Mouse (Mus musculus): ENCODE data around the gene Stim2. TPM values are rescaled to one million over a fixed set of nuclear protein-coding genes. Genes with fewer than 3 reads are reported as not detected.

Stim2 gene
- polyA plus RNA-seq, 1 experiment from 2014 or later = 22.6 TPM

DNA sequence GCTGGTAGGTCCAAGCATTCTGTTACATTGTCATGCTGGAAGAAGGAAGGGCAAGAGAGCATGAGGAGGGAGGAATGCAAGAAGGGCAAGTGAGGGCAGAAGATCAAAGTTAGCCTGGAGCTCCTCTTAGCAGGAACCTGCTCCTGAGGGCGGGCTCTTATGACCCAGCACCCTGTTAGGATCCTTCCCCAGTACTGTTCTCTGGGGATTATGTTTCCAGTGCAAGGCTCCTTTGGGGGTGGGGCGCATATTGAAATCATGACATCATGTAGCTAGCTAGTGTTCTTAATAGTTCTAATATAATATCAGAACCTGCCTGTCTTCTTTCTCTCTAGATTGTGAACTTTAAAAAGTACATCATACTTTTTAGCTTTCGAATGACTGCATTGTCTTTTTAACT lies 52.8 kb downstream of the Stim2 start:
- Histone ChIP-seq H3K27ac (no peak overlapping the region), H3K4me1 (0 out of 2 replicates have a peak, but pooled peaks cover 3% of the 10 kb centered on the region), H3K4me3 (no peak overlapping the region), H3K27me3 (no peaks in the 10 kb centered on the region), H3K9ac (no peak overlapping the region), H3K36me3 (peaks cover 9% of the 10 kb centered on the region), H3K4me2 (no peak overlapping the region), H3K9me3 (no peaks in the 10 kb centered on the region)
- ATAC-seq (ENCODE audit: insufficient number of reproducible peaks, low FRiP score, low TSS enrichment, low read depth) = no peak
- 93% methylated on average over 3 of the region's 3 CpGs for WGBS

DNA sequence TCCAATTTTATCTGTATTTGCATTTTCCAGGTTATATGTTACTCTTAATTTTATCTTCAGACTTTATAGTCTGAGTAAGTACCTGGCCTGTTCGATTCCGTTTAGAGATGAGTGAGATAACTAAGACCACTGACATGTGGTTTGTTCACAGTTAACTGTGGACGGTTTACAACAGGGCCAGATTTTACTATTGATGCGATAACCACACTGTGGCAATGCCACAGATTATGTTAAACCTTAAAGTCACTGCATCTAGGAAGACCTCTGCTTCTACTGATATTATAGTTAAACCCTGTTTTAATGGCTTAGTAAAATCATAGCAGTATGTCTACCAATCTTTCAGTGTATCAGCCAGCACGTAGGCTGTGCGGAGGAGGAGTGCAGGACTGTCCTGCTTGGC lies 53.9 kb downstream of the Stim2 start:
- Histone ChIP-seq H3K9me3 (no peaks in the 10 kb centered on the region), H3K27me3 (no peaks in the 10 kb centered on the region), H3K36me3 (peaks cover 9% of the 10 kb centered on the region), H3K4me3 (no peak overlapping the region), H3K4me2 (no peak overlapping the region), H3K9ac (no peak overlapping the region), H3K27ac (no peak overlapping the region), H3K4me1 (0 out of 2 replicates have a peak, but pooled peaks cover 3% of the 10 kb centered on the region)
- WGBS = 73% methylated on average over 6 of the region's 6 CpGs
- ATAC-seq (ENCODE audit: insufficient number of reproducible peaks, low FRiP score, low TSS enrichment, low read depth) = no peak

GRCm38 (mm10) chr5:54053673-54054366 lies 55.5 kb downstream of the Stim2 start:
- no peak overlapping the region for H3K4me2 ChIP-seq
- no peak overlapping the region for H3K4me3 ChIP-seq
- H3K27me3 ChIP-seq = no peaks in the 10 kb centered on the region
- 0 out of 2 replicates have a peak, but pooled peaks cover 3% of the 10 kb centered on the region for H3K4me1 ChIP-seq
- no peak overlapping the region for H3K9ac ChIP-seq
- H3K9me3 ChIP-seq = no peaks in the 10 kb centered on the region
- 84% methylated on average over 7 of the region's 7 CpGs for WGBS
- H3K36me3 ChIP-seq = peaks cover 9% of the 10 kb centered on the region
- no peak overlapping the region for H3K27ac ChIP-seq
- no peak for ATAC-seq (ENCODE audit: insufficient number of reproducible peaks, low FRiP score, low TSS enrichment, low read depth)

- no peak for ATAC-seq (ENCODE audit: insufficient number of reproducible peaks, low FRiP score, low TSS enrichment, low read depth)
- no peak overlapping the region for H3K4me2 ChIP-seq
- no peaks in the 10 kb centered on the region for H3K27me3 ChIP-seq
- peaks cover 9% of the 10 kb centered on the region for H3K36me3 ChIP-seq
- no peaks in the 10 kb centered on the region for H3K9me3 ChIP-seq
- H3K27ac ChIP-seq = no peak overlapping the region
- H3K4me3 ChIP-seq = no peak overlapping the region
- no peaks in the 10 kb centered on the region for H3K4me1 ChIP-seq
- H3K9ac ChIP-seq = no peak overlapping the region
- WGBS = 87% methylated on average over 6 of the region's 6 CpGs
These were observed 58.0 kb downstream of the Stim2 start for GRCm38 (mm10) chr5:54056266-54056665.

DNA sequence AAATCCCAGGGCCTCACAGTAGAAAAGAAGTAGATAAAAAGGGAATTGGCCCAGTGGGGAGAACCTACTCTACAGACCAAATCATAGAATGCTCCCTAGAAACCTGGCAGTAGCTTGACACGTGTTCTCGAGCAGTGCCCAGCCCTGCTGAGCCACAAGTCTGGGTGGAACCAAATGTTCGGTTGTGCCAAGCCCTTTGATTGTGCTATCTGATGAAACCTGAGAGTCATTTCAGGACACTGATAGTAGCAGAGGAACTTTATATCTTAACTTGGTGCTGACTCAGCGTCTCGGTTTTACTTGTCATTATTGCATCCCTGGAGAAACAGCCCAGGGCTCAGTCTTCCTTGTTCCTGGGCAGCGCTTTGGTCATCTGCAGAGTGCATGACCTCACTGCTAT lies 61.7 kb downstream of the Stim2 start:
- Histone ChIP-seq H3K4me1 (no peaks in the 10 kb centered on the region), H3K4me3 (no peak overlapping the region), H3K36me3 (peaks cover 5% of the 10 kb centered on the region), H3K27ac (no peak overlapping the region), H3K9me3 (no peaks in the 10 kb centered on the region), H3K4me2 (no peak overlapping the region), H3K9ac (no peak overlapping the region), H3K27me3 (no peaks in the 10 kb centered on the region)
- 79% methylated on average over 6 of the region's 6 CpGs for WGBS
- ATAC-seq (ENCODE audit: insufficient number of reproducible peaks, low FRiP score, low TSS enrichment, low read depth) = no peak

GRCm38 (mm10) chr5:54062079-54062478 lies 63.8 kb downstream of the Stim2 start:
- WGBS = 76% methylated on average over 7 of the region's 7 CpGs
- no peak overlapping the region for H3K4me3 ChIP-seq
- H3K27me3 ChIP-seq = no peaks in the 10 kb centered on the region
- no peak overlapping the region for H3K27ac ChIP-seq
- H3K36me3 ChIP-seq = no peaks in the 10 kb centered on the region
- no peaks in the 10 kb centered on the region for H3K9me3 ChIP-seq
- no peak overlapping the region for H3K9ac ChIP-seq
- H3K4me1 ChIP-seq = no peaks in the 10 kb centered on the region
- H3K4me2 ChIP-seq = no peak overlapping the region
- ATAC-seq (ENCODE audit: insufficient number of reproducible peaks, low FRiP score, low TSS enrichment, low read depth) = no peak

DNA sequence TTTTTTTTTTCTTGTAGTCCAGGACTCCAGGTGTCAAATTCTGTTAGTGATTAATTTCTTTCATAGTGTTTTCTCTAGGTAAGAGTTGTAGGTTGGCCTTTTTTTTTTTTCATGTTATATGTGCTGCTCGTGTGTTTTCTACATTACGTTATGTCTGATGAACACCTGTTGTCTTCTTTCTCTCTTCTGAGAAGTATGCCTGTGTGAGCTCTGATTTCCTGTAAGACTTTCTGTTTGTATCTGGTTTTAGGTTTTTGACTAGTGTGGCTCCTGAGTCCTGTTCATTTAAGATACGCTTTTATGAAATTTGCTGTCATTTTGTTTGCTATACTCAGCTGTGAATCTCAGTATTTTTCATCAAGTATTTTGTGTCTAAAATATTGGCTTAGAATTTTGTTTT lies 69.3 kb downstream of the Stim2 start:
- no peak overlapping the region for H3K4me2 ChIP-seq
- no peaks in the 10 kb centered on the region for H3K9me3 ChIP-seq
- no peak for ATAC-seq (ENCODE audit: insufficient number of reproducible peaks, low FRiP score, low TSS enrichment, low read depth)
- no peaks in the 10 kb centered on the region for H3K4me1 ChIP-seq
- H3K36me3 ChIP-seq = no peaks in the 10 kb centered on the region
- no peak overlapping the region for H3K4me3 ChIP-seq
- no peaks in the 10 kb centered on the region for H3K27me3 ChIP-seq
- no peak overlapping the region for H3K27ac ChIP-seq
- WGBS = 81% methylated on average over 3 of the region's 3 CpGs
- no peak overlapping the region for H3K9ac ChIP-seq

- Histone ChIP-seq H3K4me3 (no peak overlapping the region), H3K27ac (no peak overlapping the region), H3K27me3 (no peaks in the 10 kb centered on the region), H3K9ac (no peak overlapping the region), H3K4me1 (peaks cover 6% of the 10 kb centered on the region; the same call in 1 of the 2 replicates), H3K9me3 (no peaks in the 10 kb centered on the region), H3K4me2 (no peak overlapping the region), H3K36me3 (no peaks in the 10 kb centered on the region)
- ATAC-seq (ENCODE audit: insufficient number of reproducible peaks, low FRiP score, low TSS enrichment, low read depth) = no peak
- WGBS = 85% methylated on average over 2 of the region's 2 CpGs
These were observed 72.2 kb downstream of the Stim2 start for GRCm38 (mm10) chr5:54070549-54070948.

- no peaks in the 10 kb centered on the region for H3K9me3 ChIP-seq
- no peaks in the 10 kb centered on the region for H3K27me3 ChIP-seq
- no peak for ATAC-seq (ENCODE audit: insufficient number of reproducible peaks, low FRiP score, low TSS enrichment, low read depth)
- H3K27ac ChIP-seq = no peak overlapping the region
- no peak overlapping the region for H3K4me3 ChIP-seq
- no peak overlapping the region for H3K9ac ChIP-seq
- H3K4me1 ChIP-seq = peaks cover 6% of the 10 kb centered on the region; the same call in 1 of the 2 replicates
- H3K36me3 ChIP-seq = no peaks in the 10 kb centered on the region
- 86% methylated on average over 5 of the region's 5 CpGs for WGBS
- H3K4me2 ChIP-seq = no peak overlapping the region
These were observed 73.0 kb downstream of the Stim2 start for GRCm38 (mm10) chr5:54071288-54071687.

- H3K36me3 ChIP-seq = no peaks in the 10 kb centered on the region
- no peaks in the 10 kb centered on the region for H3K9me3 ChIP-seq
- H3K9ac ChIP-seq = no peak overlapping the region
- H3K27ac ChIP-seq = no peak overlapping the region
- ATAC-seq (ENCODE audit: insufficient number of reproducible peaks, low FRiP score, low TSS enrichment, low read depth) = no peak
- no peaks in the 10 kb centered on the region for H3K27me3 ChIP-seq
- no peak overlapping the region for H3K4me3 ChIP-seq
- H3K4me1 ChIP-seq = peaks cover 6% of the 10 kb centered on the region; the same call in 1 of the 2 replicates
- no peak overlapping the region for H3K4me2 ChIP-seq
- 58% methylated on average over 7 of the region's 7 CpGs for WGBS
These were observed 73.4 kb downstream of the Stim2 start for GRCm38 (mm10) chr5:54071705-54072104.

DNA sequence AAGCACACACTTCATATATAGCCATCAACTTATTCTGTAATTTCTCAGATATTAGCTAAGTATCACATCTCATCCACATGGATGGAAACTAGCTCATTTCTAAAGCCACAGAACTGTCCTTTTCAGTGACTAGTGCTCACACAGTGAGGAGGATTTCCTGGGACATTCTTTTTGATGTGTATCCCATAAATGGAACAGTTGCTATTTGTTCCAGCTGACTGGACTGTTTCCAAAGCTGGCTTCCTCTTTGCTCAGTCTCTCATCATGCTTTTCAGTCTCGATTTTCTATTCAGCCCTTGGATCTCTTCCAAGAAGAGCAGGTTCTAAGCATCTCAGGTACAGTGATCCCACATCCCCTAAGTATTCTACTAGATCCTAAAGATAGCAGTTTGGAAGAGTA lies 75.0 kb downstream of the Stim2 start:
- no peak for ATAC-seq (ENCODE audit: insufficient number of reproducible peaks, low FRiP score, low TSS enrichment, low read depth)
- 8% methylated on average over 1 of the region's 1 CpGs for WGBS
- Histone ChIP-seq H3K4me2 (no peak overlapping the region), H3K4me1 (peaks cover 6% of the 10 kb centered on the region; the same call in 1 of the 2 replicates), H3K4me3 (no peak overlapping the region), H3K27me3 (no peaks in the 10 kb centered on the region), H3K36me3 (no peaks in the 10 kb centered on the region), H3K9ac (no peak overlapping the region), H3K9me3 (no peaks in the 10 kb centered on the region), H3K27ac (no peak overlapping the region)

DNA sequence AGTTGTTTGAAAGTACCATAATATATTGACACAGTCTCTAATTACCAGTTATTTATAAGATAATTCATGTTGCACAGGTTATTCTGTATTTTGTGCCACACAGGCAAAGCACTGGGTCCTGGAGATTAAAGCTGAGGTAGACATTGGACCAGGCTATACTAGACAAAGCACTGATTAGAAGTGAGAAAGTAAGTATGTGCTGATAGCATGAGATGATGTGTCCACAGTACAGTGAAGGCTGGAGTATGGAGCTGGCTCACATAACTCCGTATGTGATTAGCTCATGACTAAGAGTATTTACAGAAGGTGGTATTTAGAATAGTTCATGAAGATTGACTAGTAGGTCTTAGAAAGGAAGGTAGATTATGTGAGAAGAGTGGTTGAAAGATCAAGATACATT lies 81.7 kb downstream of the Stim2 start:
- no peak for ATAC-seq (ENCODE audit: insufficient number of reproducible peaks, low FRiP score, low TSS enrichment, low read depth)
- H3K9me3 ChIP-seq = no peaks in the 10 kb centered on the region
- H3K4me1 ChIP-seq = no peaks in the 10 kb centered on the region
- no peak overlapping the region for H3K4me2 ChIP-seq
- H3K27ac ChIP-seq = no peak overlapping the region
- no peaks in the 10 kb centered on the region for H3K36me3 ChIP-seq
- H3K27me3 ChIP-seq = no peaks in the 10 kb centered on the region
- no peak overlapping the region for H3K9ac ChIP-seq
- WGBS = 80% methylated on average over 1 of the region's 1 CpGs
- no peak overlapping the region for H3K4me3 ChIP-seq

GRCm38 (mm10) chr5:54087912-54088311 lies 89.6 kb downstream of the Stim2 start:
- Histone ChIP-seq H3K9me3 (no peaks in the 10 kb centered on the region), H3K27me3 (no peaks in the 10 kb centered on the region), H3K27ac (no peak overlapping the region), H3K36me3 (no peaks in the 10 kb centered on the region), H3K9ac (no peak overlapping the region), H3K4me2 (no peak overlapping the region), H3K4me3 (no peak overlapping the region), H3K4me1 (no peaks in the 10 kb centered on the region)
- WGBS = 93% methylated on average over 3 of the region's 3 CpGs
- no peak for ATAC-seq (ENCODE audit: insufficient number of reproducible peaks, low FRiP score, low TSS enrichment, low read depth)
